Mouse (Mus musculus): ENCODE results near the gene Ccdc103. TPM values are rescaled to one million over a fixed set of nuclear protein-coding genes. Genes with fewer than 3 reads are reported as not detected.

The Ccdc103 gene
- polyA plus RNA-seq, 1 experiment, result 1.3 TPM

- DNase-seq, result peak; percentile 66
- no peaks in the 10 kb centered on the region for H3K4me1 ChIP-seq (ENCODE audit: control insufficient read depth, insufficient read depth, low read length)
- TF ChIP-seq POLR2A (IDR thresholded peaks at IDR 0.05; ENCODE audit: borderline replicate concordance, extremely low read depth, low read depth, low read length) (no peak), CTCF (IDR thresholded peaks at IDR 0.05; ENCODE audit: insufficient read depth, low read length) (peak; percentile 84)
- 67% methylated on average over 5 of the region's 5 CpGs for WGBS
- H3K4me3 ChIP-seq (replicated peaks; ENCODE audit: extremely low read depth, low read depth, low read length), result no peak overlapping the region
Measured at GRCm38 (mm10) chr11:102851883-102852282, 29.1 kb upstream of the Ccdc103 start.

DNA sequence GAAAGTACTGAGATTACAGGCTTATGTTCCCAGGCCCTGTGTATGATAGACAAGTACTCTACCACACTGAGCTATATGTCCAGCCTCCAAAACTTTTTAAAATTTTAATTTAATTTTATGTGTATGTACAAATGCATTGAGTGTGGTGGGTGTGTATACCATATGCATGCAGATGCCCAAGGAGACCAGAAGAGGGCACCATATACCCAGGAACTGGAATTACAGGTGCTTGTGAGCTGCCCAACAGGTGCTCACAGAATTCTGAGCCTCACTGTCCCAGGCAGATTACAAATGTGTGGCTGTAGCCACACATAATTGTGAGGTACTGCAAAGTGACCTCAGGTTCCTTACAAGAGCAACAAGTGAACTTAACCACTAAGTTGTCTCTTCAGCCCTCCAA lies 27.2 kb upstream of the Ccdc103 start:
- no peak for DNase-seq
- Histone ChIP-seq H3K4me1 (ENCODE audit: control insufficient read depth, insufficient read depth, low read length) (no peaks in the 10 kb centered on the region), H3K4me3 (replicated peaks; ENCODE audit: extremely low read depth, low read depth, low read length) (no peak overlapping the region)
- TF ChIP-seq POLR2A (IDR thresholded peaks at IDR 0.05; ENCODE audit: borderline replicate concordance, extremely low read depth, low read depth, low read length) (no peak), CTCF (IDR thresholded peaks at IDR 0.05; ENCODE audit: insufficient read depth, low read length) (no peak)

GRCm38 (mm10) chr11:102855941-102856340 lies 25.1 kb upstream of the Ccdc103 start:
- no peak overlapping the region for H3K4me3 ChIP-seq (replicated peaks; ENCODE audit: extremely low read depth, low read depth, low read length)
- 77% methylated on average over 6 of the region's 6 CpGs for WGBS
- no peak for DNase-seq
- H3K4me1 ChIP-seq (ENCODE audit: control insufficient read depth, insufficient read depth, low read length), result no peaks in the 10 kb centered on the region
- TF ChIP-seq POLR2A (IDR thresholded peaks at IDR 0.05; ENCODE audit: borderline replicate concordance, extremely low read depth, low read depth, low read length) (no peak), CTCF (IDR thresholded peaks at IDR 0.05; ENCODE audit: insufficient read depth, low read length) (no peak)

- Histone ChIP-seq H3K4me3 (replicated peaks; ENCODE audit: extremely low read depth, low read depth, low read length) (no peak overlapping the region), H3K4me1 (ENCODE audit: control insufficient read depth, insufficient read depth, low read length) (no peaks in the 10 kb centered on the region)
- 97% methylated on average over 11 of the region's 11 CpGs for WGBS
- no peak for DNase-seq
- no peak for TF ChIP-seq CTCF (IDR thresholded peaks at IDR 0.05; ENCODE audit: insufficient read depth, low read length)
- TF ChIP-seq POLR2A (IDR thresholded peaks at IDR 0.05; ENCODE audit: borderline replicate concordance, extremely low read depth, low read depth, low read length), result no peak
Measured at GRCm38 (mm10) chr11:102858951-102859350, 22.1 kb upstream of the Ccdc103 start.

GRCm38 (mm10) chr11:102859933-102860332 lies 21.1 kb upstream of the Ccdc103 start:
- H3K4me3 ChIP-seq (replicated peaks; ENCODE audit: extremely low read depth, low read depth, low read length), result no peak overlapping the region
- no peaks in the 10 kb centered on the region for H3K4me1 ChIP-seq (ENCODE audit: control insufficient read depth, insufficient read depth, low read length)
- no peak for DNase-seq
- 95% methylated on average over 8 of the region's 8 CpGs for WGBS
- TF ChIP-seq CTCF (IDR thresholded peaks at IDR 0.05; ENCODE audit: insufficient read depth, low read length) (no peak), POLR2A (IDR thresholded peaks at IDR 0.05; ENCODE audit: borderline replicate concordance, extremely low read depth, low read depth, low read length) (no peak)

DNA sequence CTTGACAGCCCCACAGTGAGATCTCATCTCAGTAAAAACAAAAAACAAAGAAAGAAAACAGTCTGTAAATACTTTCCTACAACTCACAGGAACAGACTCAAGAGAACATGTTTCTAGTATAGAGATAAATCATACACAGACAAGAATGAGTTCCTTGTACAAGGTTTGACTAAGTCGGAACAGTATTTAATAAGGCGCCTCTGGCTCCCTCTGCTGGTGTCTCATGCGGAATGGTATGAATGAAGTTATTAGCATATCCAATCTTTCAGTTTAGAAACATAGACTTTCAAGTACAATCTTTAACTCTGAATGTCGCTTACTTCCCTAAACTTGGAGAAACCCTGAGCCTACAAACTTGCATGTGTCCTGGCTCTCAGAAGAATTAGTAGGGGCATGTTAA lies 16.7 kb upstream of the Ccdc103 start:
- 22% methylated on average over 4 of the region's 4 CpGs for WGBS
- Histone ChIP-seq H3K4me1 (ENCODE audit: control insufficient read depth, insufficient read depth, low read length) (no peaks in the 10 kb centered on the region), H3K4me3 (replicated peaks; ENCODE audit: extremely low read depth, low read depth, low read length) (no peak overlapping the region)
- DNase-seq, result peak; percentile 48
- TF ChIP-seq POLR2A (IDR thresholded peaks at IDR 0.05; ENCODE audit: borderline replicate concordance, extremely low read depth, low read depth, low read length), result no peak
- TF ChIP-seq CTCF (IDR thresholded peaks at IDR 0.05; ENCODE audit: insufficient read depth, low read length), result peak; percentile 56

GRCm38 (mm10) chr11:102874801-102875334 lies 6.1 kb upstream of the Ccdc103 start:
- DNase-seq, result no peak
- TF ChIP-seq POLR2A (IDR thresholded peaks at IDR 0.05; ENCODE audit: borderline replicate concordance, extremely low read depth, low read depth, low read length), result no peak
- no peak for TF ChIP-seq CTCF (IDR thresholded peaks at IDR 0.05; ENCODE audit: insufficient read depth, low read length)
- Histone ChIP-seq H3K4me1 (ENCODE audit: control insufficient read depth, insufficient read depth, low read length) (no peaks in the 10 kb centered on the region), H3K4me3 (replicated peaks; ENCODE audit: extremely low read depth, low read depth, low read length) (no peak overlapping the region)
- 86% methylated on average over 7 of the region's 7 CpGs for WGBS

DNA sequence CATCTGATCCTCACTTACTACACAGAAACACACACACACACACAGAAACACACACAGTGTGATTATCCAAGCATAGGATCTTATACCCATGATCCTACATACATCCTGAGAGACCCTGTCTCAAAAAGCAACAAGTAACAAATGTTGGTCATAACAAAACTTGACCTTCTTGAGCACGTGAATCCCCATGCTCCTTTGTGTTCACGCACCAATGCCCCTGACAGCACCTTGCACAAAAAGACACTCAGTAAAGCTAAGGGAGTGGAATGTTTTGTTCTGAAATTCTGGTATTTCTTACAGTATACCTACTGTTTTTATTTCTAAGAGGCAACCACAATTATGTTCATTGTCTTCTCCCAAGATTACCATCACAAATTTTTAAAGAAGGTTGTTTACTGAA lies 1.4 kb upstream of the Ccdc103 start:
- Histone ChIP-seq H3K4me3 (replicated peaks; ENCODE audit: extremely low read depth, low read depth, low read length) (no peak overlapping the region), H3K4me1 (ENCODE audit: control insufficient read depth, insufficient read depth, low read length) (0 out of 2 replicates have a peak, but pooled peaks cover 3% of the 10 kb centered on the region)
- WGBS, result 84% methylated on average over 2 of the region's 2 CpGs
- no peak for DNase-seq
- TF ChIP-seq POLR2A (IDR thresholded peaks at IDR 0.05; ENCODE audit: borderline replicate concordance, extremely low read depth, low read depth, low read length) (no peak), CTCF (IDR thresholded peaks at IDR 0.05; ENCODE audit: insufficient read depth, low read length) (no peak)

- peak overlapping the region; percentile 72 for H3K4me3 ChIP-seq (replicated peaks; ENCODE audit: extremely low read depth, low read depth, low read length)
- H3K4me1 ChIP-seq (ENCODE audit: control insufficient read depth, insufficient read depth, low read length), result 0 out of 2 replicates have a peak, but pooled peaks cover 3% of the 10 kb centered on the region
- TF ChIP-seq CTCF (IDR thresholded peaks at IDR 0.05; ENCODE audit: insufficient read depth, low read length) (no peak), POLR2A (IDR thresholded peaks at IDR 0.05; ENCODE audit: borderline replicate concordance, extremely low read depth, low read depth, low read length) (no peak)
- WGBS, result 12% methylated on average over 13 of the region's 13 CpGs
- no peak for DNase-seq
Measured at GRCm38 (mm10) chr11:102881314-102882198, 552 bp downstream of the Ccdc103 start.

Measured in lung, adult 2 months (tissue).